ENCODE assay signal across 13 mouse cellular contexts in genomic region chr5:43561639-43562252, GRCm38 (mm10). TPM values are rescaled to one million over a fixed set of nuclear protein-coding genes. Genes with fewer than 3 reads are reported as not detected.
DNase-seq lines count a peak whose midpoint lies in the region; ATAC-seq and TF ChIP-seq lines count a peak whose summit lies in the region.
"Had no signal": no experiment of that assay in that cellular context is flagged by ENCODE, and none has a peak within 500 bp of the region (broad histone marks: within the 10 kb centered on the region; RNA-seq: fewer than 3 reads in every experiment).

No protein-coding gene starts in this region.

- no peak for ATAC-seq in heart, embryonic 11.5 days (replicated peaks; ENCODE audit: insufficient number of reproducible peaks, low FRiP score, low TSS enrichment)
- no peak for ATAC-seq in megakaryocyte, adult 5-6 weeks (ENCODE audit: poor library complexity, severe bottlenecking)
- ATAC-seq: CD4-positive, CD25-positive, alpha-beta regulatory T cell, adult 4 months; forebrain, embryonic 15.5 days; midbrain, embryonic 16.5 days had no signal

- peaks cover 1% of the 10 kb centered on the region for H3K4me1 ChIP-seq in heart, adult 2 months (ENCODE audit: control insufficient read depth, insufficient read depth, low read length)
- H3K4me1 ChIP-seq in heart, embryonic 11.5 days (ENCODE audit: control insufficient read depth, insufficient read depth, low read length) = no peaks in the 10 kb centered on the region
- H3K4me1 ChIP-seq in testis, adult 2 months (ENCODE audit: control insufficient read depth, insufficient read depth, low read length) = no peaks in the 10 kb centered on the region
- H3K4me1 ChIP-seq: forebrain, embryonic 15.5 days; hindbrain, embryonic 10.5 days had no signal

- TF ChIP-seq EP300 in heart, adult 2 months (IDR thresholded peaks at IDR 0.05; ENCODE audit: insufficient read depth, low read depth, low read length) = no peak

- no peaks in the 10 kb centered on the region for H3K36me3 ChIP-seq in heart, adult 2 months (ENCODE audit: control insufficient read depth, insufficient read depth, low read length)
- no peaks in the 10 kb centered on the region for H3K36me3 ChIP-seq in heart, embryonic 11.5 days (ENCODE audit: control insufficient read depth, insufficient read depth, low read length)
- H3K36me3 ChIP-seq in testis, adult 2 months (ENCODE audit: control insufficient read depth, insufficient read depth, low read length) = no peaks in the 10 kb centered on the region
- H3K36me3 ChIP-seq: forebrain, embryonic 15.5 days; hindbrain, embryonic 10.5 days had no signal

- H3K79me2 ChIP-seq in heart, adult 2 months (replicated peaks; ENCODE audit: control insufficient read depth, insufficient read depth, low read length) = no peaks in the 10 kb centered on the region

- no peak for TF ChIP-seq POLR2A in heart, adult 2 months (IDR thresholded peaks at IDR 0.05; ENCODE audit: insufficient read depth, low read depth, low read length)
- no peak for TF ChIP-seq POLR2A in testis, adult 2 months (IDR thresholded peaks at IDR 0.05; ENCODE audit: control insufficient read depth, low read depth, low read length)

- peak in 1 of 2 experiments; percentile 44 for DNase-seq in heart, adult 2 months
- DNase-seq in testis, postnatal 10 days (ENCODE audit: low spot score) = no peak
- DNase-seq in kidney, postnatal 25 days = peak; percentile 10 to 48
- DNase-seq in spleen, postnatal 14 days (ENCODE audit: low spot score in 2 of 2) = no peak
- DNase-seq in cerebellum, adult 18-20 months = no peak

- intact Hi-C loops in heart, adult 2 months (cut with DNase I) = no loop called here

- no peaks in the 10 kb centered on the region for H3K9me3 ChIP-seq in heart, embryonic 11.5 days (replicated peaks; ENCODE audit: control insufficient read depth, low read length)
- H3K9me3 ChIP-seq: forebrain, embryonic 15.5 days; hindbrain, embryonic 10.5 days had no signal

- H3K27ac ChIP-seq in heart, adult 2 months = 0 out of 2 replicates have a peak overlapping the region, but pooled peaks have one; percentile 9
- H3K27ac ChIP-seq in heart, embryonic 11.5 days (ENCODE audit: low read depth, low read length) = no peak overlapping the region
- peak overlapping the region; percentile 58; the same call in 1 of the 2 replicates for H3K27ac ChIP-seq in testis, adult 2 months (ENCODE audit: control insufficient read depth, insufficient read depth, low read depth, low read length)
- H3K27ac ChIP-seq: forebrain, embryonic 15.5 days; hindbrain, embryonic 10.5 days had no signal

- H3K4me2 ChIP-seq in heart, embryonic 11.5 days = no peak overlapping the region
- H3K4me2 ChIP-seq: forebrain, embryonic 15.5 days; liver, embryonic 11.5 days had no signal

- no peak overlapping the region for H3K4me3 ChIP-seq in heart, adult 2 months
- no peak overlapping the region for H3K4me3 ChIP-seq in heart, embryonic 11.5 days (ENCODE audit: low read depth, low read length)
- no peak overlapping the region for H3K4me3 ChIP-seq in testis, adult 2 months (ENCODE audit: control insufficient read depth, low read depth, low read length)
- H3K4me3 ChIP-seq: forebrain, embryonic 15.5 days; hindbrain, embryonic 10.5 days had no signal

- H3K27me3 ChIP-seq in heart, adult 2 months (ENCODE audit: control insufficient read depth, insufficient read depth, low read length) = no peaks in the 10 kb centered on the region
- H3K27me3 ChIP-seq in heart, embryonic 11.5 days (ENCODE audit: control insufficient read depth, insufficient read depth, low read length) = no peaks in the 10 kb centered on the region
- H3K27me3 ChIP-seq in testis, adult 2 months (ENCODE audit: control insufficient read depth, insufficient read depth, low read length) = no peaks in the 10 kb centered on the region
- H3K27me3 ChIP-seq: forebrain, embryonic 15.5 days had no signal

- 37% methylated on average over 2 of the region's 2 CpGs for WGBS in heart, adult 2 months
- 49% methylated on average over 2 of the region's 2 CpGs for WGBS in heart, embryonic 11.5 days (ENCODE audit: insufficient replicate concordance)

- TF ChIP-seq CTCF in heart, adult 2 months (IDR thresholded peaks at IDR 0.05) = no peak
- no peak for TF ChIP-seq CTCF in testis, adult 2 months (IDR thresholded peaks at IDR 0.05; ENCODE audit: control insufficient read depth, insufficient read depth, insufficient replicate concordance, low read depth, low read length)

- no peak overlapping the region for H3K9ac ChIP-seq in heart, adult 2 months (ENCODE audit: low read depth, low read length)
- no peak overlapping the region for H3K9ac ChIP-seq in heart, embryonic 11.5 days (ENCODE audit: low read depth, low read length)
- H3K9ac ChIP-seq: forebrain, embryonic 15.5 days had no signal

RNA-seq across cellular contexts. Expression of gene C1qtnf7, which starts 46.4 kb away (rescaled TPM):
- total RNA-seq in heart, adult 2 months (2021) = 1 to 10 TPM; 5.4 to 5.8 TPM
- 4.6 and 7.8 TPM in 2 replicates for polyA plus RNA-seq in heart, adult 2 months (2012; rRNA removed)
- 3.9 and 5.2 TPM in 2 replicates for polyA plus RNA-seq in heart, embryonic 11.5 days (2014; fragmentation: Nextera tagmentation; extraction: Ambion mirVana)
- polyA plus RNA-seq in testis, adult 2 months (2012; rRNA removed) = 0.93 and 1.3 TPM in 2 replicates
- total RNA-seq in megakaryocyte, adult 5-6 weeks (2015) = not detected in 2 replicates
- total RNA-seq in megakaryocyte, adult 5-6 weeks (2017) = 0.15 TPM in 1 of 2 replicates, not detected in the other
- polyA plus RNA-seq: CD4-positive, CD25-positive, alpha-beta regulatory T cell, adult 4 months had no signal

Comparison
In these comparisons a context has a peak if more than half of its experiments do, and no peak if none do; other contexts are left out.
1. DNase-seq: peak in kidney, postnatal 25 days (2 of 2); none in testis, postnatal 10 days (single experiment), spleen, postnatal 14 days (0 of 2) and cerebellum, adult 18-20 months (0 of 2).